Mouse (Mus musculus) forebrain, postnatal 0 days (tissue): ENCODE results near the gene Hoxa1. TPM values are rescaled to one million over a fixed set of nuclear protein-coding genes. Genes with fewer than 3 reads are reported as not detected.

Experiments used
- ATAC-seq: fragments of 200-750 bp; cut with Nextera tagmentation; 2 replicates; pipeline ENCODE4 v1.8.0; 2017; ENCODE audit warnings: mild to moderate bottlenecking, moderate library complexity
- DNase-seq: peaks from one replicate; pipeline ENCODE4 v3.0.0-alpha.2; 2015
- H3K27ac ChIP-seq: fragments of 300-500 bp; sonication (generic); 2 replicates; pipeline ENCODE4 v1.5.1; 2014; ENCODE audit warnings: low read depth, mild to moderate bottlenecking, antibody characterized with exemption, low read length, moderate library complexity, mixed read lengths
- H3K27me3 ChIP-seq: fragments of 300-500 bp; sonication (generic); 2 replicates; pipeline ENCODE4 v1.6.1; 2014; ENCODE audit warnings: mild to moderate bottlenecking, low read length, mixed read lengths; ENCODE audit not compliant: insufficient read depth
- H3K36me3 ChIP-seq: fragments of 300-500 bp; sonication (generic); 2 replicates; pipeline ENCODE4 v1.6.1; 2014; ENCODE audit warnings: mild to moderate bottlenecking, moderate library complexity; ENCODE audit not compliant: insufficient read depth
- H3K4me1 ChIP-seq: fragments of 300-500 bp; sonication (generic); 2 replicates; pipeline ENCODE4 v1.6.1; 2014; ENCODE audit warnings: antibody characterized with exemption; ENCODE audit not compliant: insufficient read depth
- H3K4me2 ChIP-seq: fragments of 300-500 bp; sonication (generic); 2 replicates; pipeline ENCODE4 v1.6.1; 2014; ENCODE audit warnings: low read depth, mild to moderate bottlenecking, moderate library complexity
- H3K4me3 ChIP-seq: fragments of 300-500 bp; sonication (generic); 2 replicates; pipeline ENCODE4 v1.5.1; 2014; ENCODE audit warnings: low read depth, low read length, mixed read lengths
- H3K9ac ChIP-seq: fragments of 300-500 bp; sonication (generic); 2 replicates; pipeline ENCODE4 v1.6.1; 2014; ENCODE audit warnings: mild to moderate bottlenecking
- H3K9me3 ChIP-seq: fragments of 300-500 bp; sonication (generic); 2 replicates; pipeline ENCODE4 v1.6.1; 2016; ENCODE audit warnings: low read length
- CTCF ChIP-seq: sonication (generic); IDR thresholded peaks from 2 replicates; pipeline ENCODE4 v1.5.1; 2016; ENCODE audit warnings: antibody characterized with exemption, control low read depth, low read depth
- WGBS: fragments of 180-500 bp; shearing (Covaris S2); extraction: QIAGEN DNeasy Blood & Tissue Kit; methylation state at CpG from one replicate; pipeline ENCODE4 v1.1.7; 2014; 5-methylcytosine and 5-hydroxymethylcytosine counted together
- polyA plus RNA-seq: library from polyadenylated mRNA; unstranded; fragments of >200 nt; fragmentation: Nextera tagmentation; extraction: Ambion mirVana; gene quantifications from 2 replicates; pipeline ENCODE4 v1.2.1, GENCODE M21; 2015
- total RNA-seq: library from RNA; depleted of rRNA; stranded (reverse); fragments of >200 nt; gene quantifications from 2 replicates; pipeline ENCODE4 v1.2.3, GENCODE M21; 2014; rRNA removed

The Hoxa1 gene
- total and polyA plus RNA-seq, 2 experiments from 2014 or later = 0.10 TPM; not detected in 1

- no peak overlapping the region for H3K4me3 ChIP-seq
- H3K27ac ChIP-seq = no peak overlapping the region
- no peaks in the 10 kb centered on the region for H3K36me3 ChIP-seq
- DNase-seq (no peak), ATAC-seq (no peak)
- H3K9ac ChIP-seq = no peak overlapping the region
- no peaks in the 10 kb centered on the region for H3K9me3 ChIP-seq
- 95% methylated on average over 3 of the region's 3 CpGs for WGBS
- H3K27me3 ChIP-seq = no peaks in the 10 kb centered on the region
- no peaks in the 10 kb centered on the region for H3K4me1 ChIP-seq
- H3K4me2 ChIP-seq = no peak overlapping the region
- TF ChIP-seq CTCF = no peak
Observed at GRCm38 (mm10) chr6:52107400-52107799, 50.7 kb downstream of the Hoxa1 start.

GRCm38 (mm10) chr6:52106716-52107115 lies 51.4 kb downstream of the Hoxa1 start:
- H3K27me3 ChIP-seq = no peaks in the 10 kb centered on the region
- no peak for DNase-seq
- no peak for TF ChIP-seq CTCF
- no peaks in the 10 kb centered on the region for H3K36me3 ChIP-seq
- no peak overlapping the region for H3K4me3 ChIP-seq
- no peak overlapping the region for H3K27ac ChIP-seq
- H3K9me3 ChIP-seq = no peaks in the 10 kb centered on the region
- no peak for ATAC-seq
- no peak overlapping the region for H3K4me2 ChIP-seq
- 78% methylated on average over 3 of the region's 3 CpGs for WGBS
- H3K4me1 ChIP-seq = no peaks in the 10 kb centered on the region
- no peak overlapping the region for H3K9ac ChIP-seq

GRCm38 (mm10) chr6:52106178-52106577 lies 51.9 kb downstream of the Hoxa1 start:
- 48% methylated on average over 3 of the region's 3 CpGs for WGBS
- ATAC-seq = no peak
- H3K36me3 ChIP-seq = no peaks in the 10 kb centered on the region

More at GRCm38 (mm10) chr6:52106178-52106577, 51.9 kb downstream of the Hoxa1 start:
- Histone ChIP-seq H3K9me3 (no peaks in the 10 kb centered on the region), H3K9ac (no peak overlapping the region), H3K4me1 (no peaks in the 10 kb centered on the region), H3K27ac (no peak overlapping the region), H3K27me3 (no peaks in the 10 kb centered on the region), H3K4me3 (no peak overlapping the region), H3K4me2 (no peak overlapping the region)
- DNase-seq = no peak
- TF ChIP-seq CTCF = no peak

Other genes starting within 250 kb of the Hoxa1 start
- gene Skap2, start 145.8 kb downstream of the Hoxa1 start, total RNA-seq = 4.7 and 5.1 TPM in 2 replicates
- 6.2 and 6.6 TPM in 2 replicates for gene Skap2, start 145.8 kb downstream of the Hoxa1 start, polyA plus RNA-seq
- gene Hoxa2, start 6.5 kb upstream of the Hoxa1 start, total RNA-seq = not detected in 2 replicates
- not detected in 2 replicates for gene Hoxa2, start 6.5 kb upstream of the Hoxa1 start, polyA plus RNA-seq
- not detected in 2 replicates for gene 5730596B20Rik, start 19.2 kb upstream of the Hoxa1 start, total RNA-seq
- gene 5730596B20Rik, start 19.2 kb upstream of the Hoxa1 start, polyA plus RNA-seq = not detected in 2 replicates
- not detected in 2 replicates for gene Hoxa4, start 33.4 kb upstream of the Hoxa1 start, total RNA-seq
- not detected in 2 replicates for gene Hoxa4, start 33.4 kb upstream of the Hoxa1 start, polyA plus RNA-seq
- gene Hoxa5, start 46.3 kb upstream of the Hoxa1 start, total RNA-seq = not detected in 2 replicates
- not detected in 2 replicates for gene Hoxa5, start 46.3 kb upstream of the Hoxa1 start, polyA plus RNA-seq
- not detected in 2 replicates for gene Hoxa6, start 50.4 kb upstream of the Hoxa1 start, total RNA-seq
- gene Hoxa6, start 50.4 kb upstream of the Hoxa1 start, polyA plus RNA-seq = not detected in 2 replicates
- gene Hoxa3, start 55.0 kb upstream of the Hoxa1 start, total RNA-seq = 0.23 TPM in 1 of 2 replicates, not detected in the other
- not detected in 2 replicates for gene Hoxa3, start 55.0 kb upstream of the Hoxa1 start, polyA plus RNA-seq
- gene Gm28308, start 55.0 kb upstream of the Hoxa1 start, total RNA-seq = not detected in 2 replicates
- gene Gm28308, start 55.0 kb upstream of the Hoxa1 start, polyA plus RNA-seq = not detected in 2 replicates
- not detected in 2 replicates for gene Hoxa7, start 63.5 kb upstream of the Hoxa1 start, total RNA-seq
- gene Hoxa7, start 63.5 kb upstream of the Hoxa1 start, polyA plus RNA-seq = not detected in 2 replicates
- gene Hoxa9, start 72.8 kb upstream of the Hoxa1 start, total RNA-seq = not detected in 2 replicates
- not detected in 2 replicates for gene Hoxa9, start 72.8 kb upstream of the Hoxa1 start, polyA plus RNA-seq
- not detected in 2 replicates for gene Hoxa10, start 82.5 kb upstream of the Hoxa1 start, total RNA-seq
- not detected in 2 replicates for gene Hoxa10, start 82.5 kb upstream of the Hoxa1 start, polyA plus RNA-seq
- gene Hoxa11, start 87.5 kb upstream of the Hoxa1 start, total RNA-seq = not detected in 2 replicates
- not detected in 2 replicates for gene Hoxa11, start 87.5 kb upstream of the Hoxa1 start, polyA plus RNA-seq
- gene Hoxa13, start 102.6 kb upstream of the Hoxa1 start, total RNA-seq = not detected in 2 replicates
- gene Hoxa13, start 102.6 kb upstream of the Hoxa1 start, polyA plus RNA-seq = not detected in 2 replicates
- not detected in 2 replicates for gene Evx1, start 155.2 kb upstream of the Hoxa1 start, total RNA-seq
- gene Evx1, start 155.2 kb upstream of the Hoxa1 start, polyA plus RNA-seq = not detected in 2 replicates